Mouse (Mus musculus) bone marrow macrophage, adult 2 months (primary cell): ENCODE measurements around the gene Lrrc40.

ENCODE experiments used
- CTCF ChIP-seq: IDR thresholded peaks from 2 replicates; pipeline ENCODE4 v1.5.1; 2012; ENCODE audit warnings: low read depth, mild to moderate bottlenecking, low read length, moderate library complexity
- POLR2A ChIP-seq: IDR thresholded peaks from 2 replicates; pipeline ENCODE4 v1.6.1; 2012; ENCODE audit warnings: mild to moderate bottlenecking, low read depth, low read length, borderline replicate concordance

GRCm38 (mm10) chr3:158077380-158077772 is 40.9 kb downstream of the Lrrc40 start:
- TF ChIP-seq CTCF (no peak), POLR2A (no peak)
